In the genomic region with DNA sequence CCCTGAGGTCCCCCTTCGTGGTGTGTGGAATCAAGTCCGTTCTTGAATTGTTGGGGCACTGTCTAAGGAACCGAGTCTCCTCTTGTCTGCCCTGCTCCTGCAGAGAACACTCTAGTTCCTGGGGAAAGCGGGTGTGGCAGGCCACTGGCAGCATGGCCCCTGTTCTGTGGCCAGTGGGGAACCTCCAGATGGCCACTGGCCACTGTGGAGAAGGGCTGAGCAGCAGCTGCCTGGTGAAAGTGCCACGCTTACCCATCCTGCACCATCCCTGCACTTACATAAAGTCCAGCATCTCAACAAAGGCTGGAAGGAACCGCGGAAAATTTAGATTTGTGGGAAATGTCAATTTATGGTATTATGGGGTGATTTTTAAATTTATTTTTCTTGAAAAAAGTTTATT, we compare ENCODE assay signal across 15 mouse cellular contexts.
"Had no signal": no experiment of that assay in that cellular context is flagged by ENCODE, and none has a peak within 500 bp of the region (broad histone marks: within the 10 kb centered on the region; RNA-seq: fewer than 3 reads in every experiment).

No protein-coding gene starts in this region.

- H3K9me3 ChIP-seq: liver, embryonic 15.5 days; lung, embryonic 15.5 days; megakaryocyte, embryonic 14.5 days; midbrain, embryonic 12.5 days had no signal

- H3K4me3 ChIP-seq: left cerebral cortex, adult 2 months; liver, embryonic 15.5 days; lung, embryonic 15.5 days; megakaryocyte, embryonic 14.5 days; midbrain, embryonic 12.5 days had no signal

- H3K27ac ChIP-seq: left cerebral cortex, adult 2 months; liver, embryonic 15.5 days; lung, embryonic 15.5 days; macrophage; midbrain, embryonic 12.5 days; stomach, postnatal 0 days had no signal

- H3K27me3 ChIP-seq: liver, embryonic 15.5 days; lung, embryonic 15.5 days; megakaryocyte, embryonic 14.5 days; midbrain, embryonic 12.5 days had no signal

- ATAC-seq: midbrain, embryonic 16.5 days had no signal

- H3K4me1 ChIP-seq: liver, embryonic 15.5 days; lung, embryonic 15.5 days; midbrain, embryonic 12.5 days had no signal

- DNase-seq: kidney, adult 2 months; kidney, postnatal 25 days; lung, postnatal 14 days; right cerebral cortex, adult 18-20 months; right cerebral cortex, postnatal 25 days; thymus, postnatal 14 days had no signal

- H3K9ac ChIP-seq: liver, embryonic 15.5 days; lung, embryonic 15.5 days; midbrain, embryonic 12.5 days had no signal

- H3K4me2 ChIP-seq: liver, embryonic 11.5 days; liver, embryonic 15.5 days; lung, embryonic 15.5 days; midbrain, embryonic 12.5 days had no signal
